Mouse (Mus musculus): Measurements from ENCODE around the gene Slc41a1. TPM values are rescaled to one million over a fixed set of nuclear protein-coding genes. Genes with fewer than 3 reads are reported as not detected.
"Not testable (repeated sequence)": the region's sequence is repeated elsewhere in the genome, so short reads cannot be mapped to it uniquely, and the experiment has no call there.

Slc41a1 gene
- 10 to 100 TPM; 15.0 to 17.9 TPM for polyA plus RNA-seq (2017; shearing (Covaris generic))

- ATAC-seq: peak; percentile 32
Observed at GRCm38 (mm10) chr1:131827207-131827786, at the start of gene Slc41a1. Gene Slc41a1 (plus strand): TSS chr1:131827493.

GRCm38 (mm10) chr1:131794591-131794990 is 32.7 kb upstream of the Slc41a1 start:
- no peak for ATAC-seq

- no peak for ATAC-seq
Observed at GRCm38 (mm10) chr1:131795171-131795570, 32.1 kb upstream of the Slc41a1 start.

- ATAC-seq: no peak
Observed at GRCm38 (mm10) chr1:131797202-131797909, 29.9 kb upstream of the Slc41a1 start, which contains the start of gene Pm20d1. Gene Pm20d1 (plus strand): TSS chr1:131797381.

GRCm38 (mm10) chr1:131800001-131800400 is 27.3 kb upstream of the Slc41a1 start:
- ATAC-seq: no peak

- no peak for ATAC-seq
Observed at GRCm38 (mm10) chr1:131801071-131801470, 26.2 kb upstream of the Slc41a1 start.

GRCm38 (mm10) chr1:131802652-131803051 is 24.6 kb upstream of the Slc41a1 start:
- no peak for ATAC-seq

GRCm38 (mm10) chr1:131804166-131804565 is 23.1 kb upstream of the Slc41a1 start:
- ATAC-seq: no peak

GRCm38 (mm10) chr1:131808986-131809385 is 18.3 kb upstream of the Slc41a1 start:
- no peak for ATAC-seq

- no peak for ATAC-seq
Observed at GRCm38 (mm10) chr1:131809651-131810050, 17.6 kb upstream of the Slc41a1 start.

- ATAC-seq: no peak
Observed at GRCm38 (mm10) chr1:131811393-131811792, 15.9 kb upstream of the Slc41a1 start.

- no peak for ATAC-seq
Observed at GRCm38 (mm10) chr1:131812006-131812405, 15.3 kb upstream of the Slc41a1 start.

GRCm38 (mm10) chr1:131812631-131813295 is 14.5 kb upstream of the Slc41a1 start:
- ATAC-seq: no peak

- ATAC-seq: no peak
Observed at GRCm38 (mm10) chr1:131813731-131814130, 13.6 kb upstream of the Slc41a1 start.

GRCm38 (mm10) chr1:131814191-131814590 is 13.1 kb upstream of the Slc41a1 start:
- no peak for ATAC-seq

- ATAC-seq: no peak
Observed at GRCm38 (mm10) chr1:131816886-131817285, 10.4 kb upstream of the Slc41a1 start.

GRCm38 (mm10) chr1:131820353-131820752 is 6.9 kb upstream of the Slc41a1 start:
- not testable (repeated sequence) for ATAC-seq

GRCm38 (mm10) chr1:131820887-131821328 is 6.4 kb upstream of the Slc41a1 start:
- ATAC-seq: peak; percentile 75

- ATAC-seq: no peak
Observed at GRCm38 (mm10) chr1:131822292-131822691, 5.0 kb upstream of the Slc41a1 start.

GRCm38 (mm10) chr1:131822856-131823492 is 4.3 kb upstream of the Slc41a1 start:
- no peak for ATAC-seq

- no peak for ATAC-seq
Observed at GRCm38 (mm10) chr1:131823563-131823962, 3.7 kb upstream of the Slc41a1 start.

- no peak for ATAC-seq
Observed at GRCm38 (mm10) chr1:131824528-131825181, 2.6 kb upstream of the Slc41a1 start.

All from activated CD4-positive, CD25-positive, alpha-beta regulatory T cell, adult 4 months (primary cell).